ENCODE assay signal across 8 mouse cellular contexts in the genomic region with DNA sequence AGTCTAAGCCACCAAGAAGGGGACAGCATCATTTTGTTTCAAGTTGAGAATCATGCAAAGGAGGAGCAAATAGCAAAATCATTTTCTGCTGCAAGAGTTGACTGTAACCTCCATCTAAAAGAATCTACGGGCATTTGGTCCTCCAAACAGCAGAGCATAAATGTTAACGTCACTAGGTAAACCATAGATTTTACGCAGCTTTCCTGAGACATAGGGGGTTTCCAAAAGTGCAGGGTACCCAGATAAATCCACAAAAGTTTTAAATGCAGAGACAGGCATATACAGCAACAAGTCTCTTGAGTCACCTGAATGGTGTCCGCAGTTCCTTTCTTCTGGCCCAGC. TPM values are rescaled to one million over a fixed set of nuclear protein-coding genes. Genes with fewer than 3 reads are reported as not detected.
DNase-seq lines count a peak whose midpoint lies in the region; ATAC-seq and TF ChIP-seq lines count a peak whose summit lies in the region.

No protein-coding gene starts in this region.

- no peak for TF ChIP-seq POLR2A in liver, adult 2 months (IDR thresholded peaks at IDR 0.05; ENCODE audit: extremely low read depth, insufficient read depth, low read length)

- peak overlapping the region; percentile 66 for H3K4me3 ChIP-seq in liver, adult 2 months (ENCODE audit: insufficient read depth, low read depth, low read length)
- peak overlapping the region; percentile 81 for H3K4me3 ChIP-seq in embryonic facial prominence, embryonic 15.5 days (replicated peaks)
- H3K4me3 ChIP-seq in limb, embryonic 11.5 days (ENCODE audit: low read depth, low read length) = peak overlapping the region; percentile 40
- peak overlapping the region; percentile 49 for H3K4me3 ChIP-seq in neural tube, embryonic 14.5 days (ENCODE audit: low read depth, low read length)

- WGBS in liver, adult 2 months = 15% methylated on average over 4 of the region's 4 CpGs
- 3% methylated on average over 4 of the region's 4 CpGs for WGBS in embryonic facial prominence, embryonic 15.5 days
- WGBS in limb, embryonic 11.5 days = 22% methylated on average over 4 of the region's 4 CpGs
- WGBS in neural tube, embryonic 14.5 days = 25% methylated on average over 4 of the region's 4 CpGs

- no peaks in the 10 kb centered on the region for H3K27me3 ChIP-seq in liver, adult 2 months (ENCODE audit: control insufficient read depth, insufficient read depth, low read length)
- no peaks in the 10 kb centered on the region for H3K27me3 ChIP-seq in embryonic facial prominence, embryonic 15.5 days
- no peaks in the 10 kb centered on the region for H3K27me3 ChIP-seq in limb, embryonic 11.5 days (ENCODE audit: control insufficient read depth, insufficient read depth, low read length)
- H3K27me3 ChIP-seq in neural tube, embryonic 14.5 days (ENCODE audit: control insufficient read depth, insufficient read depth, low read length) = no peaks in the 10 kb centered on the region

- TF ChIP-seq CTCF in liver, adult 2 months (IDR thresholded peaks at IDR 0.05; ENCODE audit: low read depth, low read length) = no peak

- ATAC-seq in embryonic facial prominence, embryonic 15.5 days (ENCODE audit: insufficient number of reproducible peaks, low FRiP score, low TSS enrichment, low read depth) = no peak
- no peak for ATAC-seq in limb, embryonic 11.5 days (ENCODE audit: insufficient number of reproducible peaks, low FRiP score, low TSS enrichment, low read depth)
- ATAC-seq in neural tube, embryonic 14.5 days (ENCODE audit: low read depth) = no peak

- no peak overlapping the region for H3K27ac ChIP-seq in liver, adult 2 months (replicated peaks; ENCODE audit: insufficient read depth, low read depth, low read length)
- H3K27ac ChIP-seq in embryonic facial prominence, embryonic 15.5 days (replicated peaks) = peak overlapping the region; percentile 97
- H3K27ac ChIP-seq in limb, embryonic 11.5 days (replicated peaks; ENCODE audit: low read depth, low read length) = peak overlapping the region; percentile 57; the same call in 1 of the 2 replicates
- no peak overlapping the region for H3K27ac ChIP-seq in neural tube, embryonic 14.5 days (ENCODE audit: low read depth, low read length)

- no peaks in the 10 kb centered on the region for H3K79me2 ChIP-seq in liver, adult 2 months (ENCODE audit: control insufficient read depth, insufficient read depth, low read length)

- H3K36me3 ChIP-seq in liver, adult 2 months (ENCODE audit: control insufficient read depth, insufficient read depth, low read length) = no peaks in the 10 kb centered on the region
- H3K36me3 ChIP-seq in embryonic facial prominence, embryonic 15.5 days = no peaks in the 10 kb centered on the region
- H3K36me3 ChIP-seq in limb, embryonic 11.5 days (ENCODE audit: control insufficient read depth, insufficient read depth, low read length) = no peaks in the 10 kb centered on the region
- no peaks in the 10 kb centered on the region for H3K36me3 ChIP-seq in neural tube, embryonic 14.5 days (ENCODE audit: control insufficient read depth, insufficient read depth, low read length)

- no peaks in the 10 kb centered on the region for H3K9me3 ChIP-seq in embryonic facial prominence, embryonic 15.5 days (replicated peaks)
- no peaks in the 10 kb centered on the region for H3K9me3 ChIP-seq in limb, embryonic 11.5 days (ENCODE audit: control insufficient read depth, low read length)
- no peaks in the 10 kb centered on the region for H3K9me3 ChIP-seq in neural tube, embryonic 14.5 days (ENCODE audit: control insufficient read depth, low read length)

- H3K4me2 ChIP-seq in embryonic facial prominence, embryonic 15.5 days (replicated peaks) = peak overlapping the region; percentile 49
- peak overlapping the region; percentile 29 for H3K4me2 ChIP-seq in limb, embryonic 11.5 days (ENCODE audit: low read depth, severe bottlenecking)
- H3K4me2 ChIP-seq in neural tube, embryonic 14.5 days (ENCODE audit: low read depth, low read length) = peak overlapping the region; percentile 47

- H3K4me1 ChIP-seq in liver, adult 2 months (ENCODE audit: control insufficient read depth, insufficient read depth, low read length) = no peaks in the 10 kb centered on the region
- H3K4me1 ChIP-seq in embryonic facial prominence, embryonic 15.5 days = peaks cover 6% of the 10 kb centered on the region; the same call in 1 of the 2 replicates
- peaks cover 2% of the 10 kb centered on the region; the same call in 1 of the 2 replicates for H3K4me1 ChIP-seq in limb, embryonic 11.5 days (ENCODE audit: control insufficient read depth, insufficient read depth, low read length)
- no peaks in the 10 kb centered on the region for H3K4me1 ChIP-seq in neural tube, embryonic 14.5 days (ENCODE audit: control insufficient read depth, insufficient read depth, low read length)

- no peak for DNase-seq in liver, adult 2 months (ENCODE audit: extremely low read depth, low read depth, low spot score)
- DNase-seq in liver = no peak
- no peak for DNase-seq in limb, embryonic 11.5 days (ENCODE audit: low spot score)
- DNase-seq in frontal cortex, postnatal 36 days (ENCODE audit: low spot score in 2 of 2) = no peak
- DNase-seq in urinary bladder, postnatal 36 days (ENCODE audit: low spot score in 2 of 2) = no peak
- DNase-seq in left cerebral cortex, postnatal 14 days (ENCODE audit: low spot score in 2 of 2) = no peak

- intact Hi-C loops in left cerebral cortex, postnatal 14 days (cut with DNase I) = no loop called here

- no peak overlapping the region; the same call in 1 of the 2 replicates for H3K9ac ChIP-seq in liver, adult 2 months (ENCODE audit: low read depth, low read length)
- H3K9ac ChIP-seq in embryonic facial prominence, embryonic 15.5 days = peak overlapping the region; percentile 58
- peak overlapping the region; percentile 60; the same call in 1 of the 2 replicates for H3K9ac ChIP-seq in limb, embryonic 11.5 days (ENCODE audit: low read length)
- H3K9ac ChIP-seq in neural tube, embryonic 14.5 days (replicated peaks; ENCODE audit: low read depth, low read length) = peak overlapping the region; percentile 51

RNA-seq across cellular contexts. Expression of a gene that starts 56.1 kb away (rescaled TPM):
- total RNA-seq in liver, adult 2 months (2014; rRNA removed) = 8.4 and 12.3 TPM in 2 replicates
- 4.4 and 7.1 TPM in 2 replicates for polyA plus RNA-seq in liver, adult 2 months (2012; rRNA removed)
- 14.3 and 16.2 TPM in 2 replicates for polyA plus RNA-seq in embryonic facial prominence, embryonic 15.5 days (2015; fragmentation: Nextera tagmentation; extraction: Ambion mirVana)
- polyA plus RNA-seq in limb, embryonic 11.5 days (2014; fragmentation: Nextera tagmentation; extraction: Ambion mirVana) = 15.9 and 19.1 TPM in 2 replicates
- polyA plus RNA-seq in neural tube, embryonic 14.5 days (2014; fragmentation: Nextera tagmentation; extraction: Ambion mirVana) = 21.1 and 22.5 TPM in 2 replicates
- total RNA-seq in left cerebral cortex, postnatal 14 days (2021) = 100 to 1,000 TPM; 106 to 114 TPM

RNA-seq across cellular contexts. Expression of a gene that starts 57.5 kb away (rescaled TPM):
- total RNA-seq in liver, adult 2 months (2014; rRNA removed) = under 0.01 and 0.07 TPM in 2 replicates
- 0.11 and 0.42 TPM in 2 replicates for polyA plus RNA-seq in liver, adult 2 months (2012; rRNA removed)
- polyA plus RNA-seq in embryonic facial prominence, embryonic 15.5 days (2015; fragmentation: Nextera tagmentation; extraction: Ambion mirVana) = 9.0 and 10.7 TPM in 2 replicates
- polyA plus RNA-seq in limb, embryonic 11.5 days (2014; fragmentation: Nextera tagmentation; extraction: Ambion mirVana) = 7.7 and 8.8 TPM in 2 replicates
- polyA plus RNA-seq in neural tube, embryonic 14.5 days (2014; fragmentation: Nextera tagmentation; extraction: Ambion mirVana) = 24.7 and 25.6 TPM in 2 replicates
- 10 to 100 TPM; 44.6 to 62.5 TPM for total RNA-seq in left cerebral cortex, postnatal 14 days (2021)

Comparison
In these comparisons a context has a peak if more than half of its experiments do, and no peak if none do; other contexts are left out.
1. H3K27ac ChIP-seq: peak in embryonic facial prominence, embryonic 15.5 days (single experiment) and limb, embryonic 11.5 days (single experiment); none in liver, adult 2 months (single experiment) and neural tube, embryonic 14.5 days (single experiment).
2. Peak in every context shown above with its lines, with median percentiles within 50 percentile points of each other: H3K4me3 ChIP-seq and H3K4me2 ChIP-seq.